Mouse (Mus musculus): ENCODE measurements at regions not wholly inside any gene's neighbourhood (a gene's known extent, or its start where the extent isn't known, plus 50 kb on each side); places are given as distances from the start of the nearest gene placed in this dataset.

- no peak for DNase-seq
Observed at GRCm38 (mm10) chr3:18668936-18669335, 720.7 kb downstream of the Cypt12 start.

- DNase-seq = no peak
Observed at GRCm38 (mm10) chr3:18670203-18670700, 722.0 kb downstream of the Cypt12 start.

- no peak for DNase-seq
Observed at GRCm38 (mm10) chr3:18671681-18672080, 723.5 kb downstream of the Cypt12 start.

GRCm38 (mm10) chr3:18683346-18684101 is 735.3 kb downstream of the Cypt12 start:
- DNase-seq = no peak

DNA sequence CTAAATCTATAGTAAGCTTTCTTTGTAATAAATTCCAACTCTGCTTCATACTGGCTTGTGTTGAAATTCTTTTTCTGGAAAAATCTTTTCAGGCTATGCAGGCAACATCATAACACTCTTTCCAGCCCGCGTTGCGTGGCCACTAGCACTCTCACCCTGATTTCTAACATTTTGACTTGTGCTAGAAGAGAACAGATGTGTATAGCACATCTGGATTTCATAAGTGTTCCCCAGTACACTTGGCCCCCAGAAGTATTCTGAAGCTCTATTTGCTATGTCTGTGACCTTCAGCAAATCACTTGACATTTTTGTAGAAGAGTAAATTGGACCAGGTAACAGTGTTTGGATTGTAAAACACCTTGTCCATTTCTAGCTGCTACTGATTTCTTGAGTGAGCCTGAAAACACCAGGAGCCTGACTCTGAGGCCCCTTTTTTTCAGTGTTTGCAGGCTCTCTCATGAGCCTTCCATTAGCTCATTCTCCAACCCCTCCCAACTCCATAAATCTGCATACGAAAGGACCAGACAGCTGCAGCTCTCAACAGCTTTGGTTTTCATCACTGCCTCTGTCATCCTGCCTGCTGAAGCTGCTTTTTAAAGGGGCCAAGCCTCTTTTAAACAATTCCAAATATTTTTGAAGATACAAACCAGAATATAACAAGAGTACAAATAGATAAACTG is 747.0 kb downstream of the Cypt12 start:
- DNase-seq = no peak

GRCm38 (mm10) chr3:18696981-18697660 is 748.9 kb downstream of the Cypt12 start:
- DNase-seq = no peak

- DNase-seq = no peak
Observed at GRCm38 (mm10) chr3:18698106-18698505, 749.9 kb downstream of the Cypt12 start.

- no peak for DNase-seq
Observed at GRCm38 (mm10) chr3:18705165-18705564, 757.0 kb downstream of the Cypt12 start.

DNA sequence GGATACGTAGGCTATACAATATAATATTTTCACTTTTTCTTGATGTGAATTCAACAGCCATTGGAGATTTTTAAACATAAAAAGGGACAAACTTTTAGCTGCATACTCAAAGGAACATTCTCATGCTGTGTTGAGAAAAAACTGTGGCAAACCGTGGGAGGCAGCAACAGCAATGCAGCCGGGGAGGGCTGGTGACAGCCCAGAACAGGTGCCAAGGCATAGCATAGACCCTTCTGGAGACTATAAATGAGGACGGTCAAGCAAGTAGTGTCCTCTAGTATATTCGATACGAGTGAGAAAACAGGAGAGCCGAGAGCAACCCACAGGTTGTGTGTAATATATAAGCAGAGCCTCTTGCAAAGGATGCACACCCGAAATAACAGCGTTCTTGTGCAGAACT is 757.5 kb downstream of the Cypt12 start:
- no peak for DNase-seq

GRCm38 (mm10) chr3:18706356-18706755 is 758.1 kb downstream of the Cypt12 start:
- DNase-seq = no peak

DNA sequence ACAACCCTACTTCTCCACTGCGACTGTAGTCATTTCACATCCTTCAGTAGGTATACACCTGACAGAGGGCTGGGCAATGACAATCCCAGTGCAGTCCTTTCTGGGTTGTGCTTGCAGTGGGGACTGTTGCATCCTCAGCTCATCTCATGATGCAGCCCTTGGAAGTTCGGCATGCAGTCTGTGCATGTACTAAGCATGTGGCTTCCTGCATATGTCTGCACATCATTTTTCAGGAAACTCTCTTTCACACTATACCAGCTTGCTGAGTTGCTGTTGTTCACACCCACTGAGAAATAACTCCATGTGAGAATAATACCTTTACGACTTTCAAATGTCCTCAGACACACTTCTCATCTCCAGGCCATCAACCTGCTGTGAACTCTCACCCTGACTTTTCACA is 759.5 kb downstream of the Cypt12 start:
- DNase-seq = no peak

DNA sequence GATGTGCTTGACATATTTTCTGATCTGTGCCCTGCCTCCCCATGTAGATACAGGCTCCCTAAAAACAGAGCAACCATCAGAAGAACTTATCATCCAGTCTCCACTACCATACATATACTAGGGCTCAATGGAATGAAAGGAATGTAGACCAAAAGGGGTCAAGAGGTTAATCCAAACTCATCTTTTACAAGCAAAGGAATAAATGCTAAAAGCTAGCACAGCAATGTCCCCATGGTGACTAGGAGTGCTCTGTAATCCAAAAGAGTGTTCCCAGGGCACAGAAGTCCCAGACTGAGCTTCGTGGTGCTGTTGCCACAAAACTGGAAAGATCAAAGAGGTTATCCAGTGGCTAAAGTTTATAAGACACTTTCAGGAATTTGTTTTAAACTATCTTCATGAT is 763.5 kb downstream of the Cypt12 start:
- DNase-seq = no peak

GRCm38 (mm10) chr3:18713986-18714385 is 765.8 kb downstream of the Cypt12 start:
- DNase-seq = no peak

DNA sequence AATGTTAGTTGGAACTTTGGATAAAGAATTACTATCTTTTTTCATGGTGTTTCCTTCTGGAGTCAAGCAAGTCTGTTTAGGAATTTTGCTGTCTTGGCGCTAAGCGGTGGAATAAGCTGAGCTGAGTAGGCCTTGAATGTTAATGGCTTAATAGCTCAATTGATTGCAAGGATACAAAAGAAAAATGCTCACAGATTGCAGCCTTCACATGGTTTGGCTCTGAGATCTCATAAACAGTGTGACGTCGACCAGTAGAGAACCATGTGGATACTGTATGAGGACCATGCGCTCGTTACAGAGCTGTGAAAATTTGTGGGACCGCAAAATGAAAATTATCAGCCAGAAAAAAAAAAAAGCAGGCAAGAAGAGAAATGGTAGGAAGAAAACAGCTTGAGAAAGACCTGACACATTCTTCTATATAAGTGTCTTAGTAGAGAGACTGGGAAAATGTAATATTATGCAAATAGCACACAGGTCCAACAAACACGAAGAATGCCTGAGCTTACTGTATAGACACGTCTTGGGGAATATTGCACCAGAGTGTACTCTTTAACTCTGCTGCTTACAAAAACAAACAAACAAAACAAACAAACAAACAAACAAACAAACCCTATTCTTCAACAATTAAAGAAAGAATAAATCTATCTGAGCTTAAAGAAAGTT is 766.9 kb downstream of the Cypt12 start:
- DNase-seq = no peak

- DNase-seq = no peak
Observed at GRCm38 (mm10) chr3:18715776-18716175, 767.6 kb downstream of the Cypt12 start.

- no peak for DNase-seq
Observed at GRCm38 (mm10) chr3:18725507-18725906, 777.3 kb downstream of the Cypt12 start.

GRCm38 (mm10) chr3:18731251-18731650 is 783.0 kb downstream of the Cypt12 start:
- no peak for DNase-seq

GRCm38 (mm10) chr3:18731674-18732073 is 783.5 kb downstream of the Cypt12 start:
- no peak for DNase-seq

- no peak for DNase-seq
Observed at GRCm38 (mm10) chr3:18733540-18733939, 785.3 kb downstream of the Cypt12 start.

GRCm38 (mm10) chr3:18738946-18739345 is 790.7 kb downstream of the Cypt12 start:
- DNase-seq = no peak

DNA sequence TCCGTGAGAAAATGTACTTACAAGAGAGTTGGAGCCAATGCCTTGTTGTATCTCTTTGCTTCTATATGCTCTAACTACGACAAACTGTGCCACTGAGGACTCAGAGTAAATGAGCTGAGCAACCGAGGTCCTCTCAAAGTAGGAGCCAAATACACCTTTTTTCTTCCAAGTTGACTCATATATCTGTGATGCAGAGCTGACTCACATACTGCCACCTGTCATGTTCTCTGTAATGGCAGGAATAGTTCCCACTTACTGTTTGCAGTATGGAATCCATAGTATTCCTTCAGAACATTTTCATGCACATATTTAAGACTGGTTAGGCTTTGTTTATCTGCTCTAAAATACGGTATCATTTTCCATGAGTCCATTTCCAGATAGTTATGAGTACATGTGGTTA is 792.1 kb downstream of the Cypt12 start:
- DNase-seq = no peak

- no peak for DNase-seq
Observed at GRCm38 (mm10) chr3:18743474-18743873, 795.3 kb downstream of the Cypt12 start.

DNA sequence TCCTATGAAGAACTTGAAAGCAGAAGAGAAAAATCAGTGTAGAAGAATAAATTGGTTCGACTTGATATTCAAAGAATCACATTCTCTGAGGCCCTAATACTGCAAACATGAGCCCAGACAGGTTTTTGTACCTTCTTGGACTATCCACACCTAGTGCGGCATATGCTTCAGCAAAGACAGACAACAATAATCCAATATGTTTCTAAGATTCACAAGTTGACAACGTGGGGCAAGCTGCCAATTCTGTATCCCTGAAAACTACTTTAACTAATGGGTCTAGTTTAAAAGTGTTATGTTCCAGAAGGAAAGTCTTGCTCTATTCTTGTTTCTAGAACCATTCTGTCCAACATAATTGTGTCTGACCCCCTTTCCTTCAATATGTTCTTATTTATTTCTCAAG is 796.0 kb downstream of the Cypt12 start:
- DNase-seq = no peak
